Mouse (Mus musculus) liver, embryonic 14 days (tissue): ENCODE data around the gene Fam13a. TPM values are rescaled to one million over a fixed set of nuclear protein-coding genes. Genes with fewer than 3 reads are reported as not detected.

Experiments used
- polyA plus RNA-seq: library from polyadenylated mRNA; depleted of rRNA; stranded (reverse); fragments of >200 nt; gene quantifications from 2 replicates; pipeline ENCODE4 v1.2.3, GENCODE M21; 2012; rRNA removed

Fam13a gene
- 0.34 and 0.36 TPM in 2 replicates for polyA plus RNA-seq

GRCm38 (mm10) chr6:59024164-59024724, at the start of gene Fam13a:
TSS of gene Fam13a (minus strand) at chr6:59024549.

GRCm38 (mm10) chr6:58906852-58907261, 117.5 kb downstream of the Fam13a start, which contains the start of gene Nap1l5:
TSS of gene Nap1l5 (minus strand) at chr6:58907076.

Other genes with a start within 250 kb of the Fam13a start
- gene Herc3, start 193.1 kb downstream of the Fam13a start, polyA plus RNA-seq, result 2.5 and 4.0 TPM in 2 replicates
- 0.06 and 0.10 TPM in 2 replicates for gene Nap1l5, start 117.5 kb downstream of the Fam13a start, polyA plus RNA-seq
- 1.2 and 1.4 TPM in 2 replicates for gene Tigd2, start 184.3 kb upstream of the Fam13a start, polyA plus RNA-seq